Mouse (Mus musculus): Measurements from ENCODE around the gene Fam49a. TPM values are rescaled to one million over a fixed set of nuclear protein-coding genes. Genes with fewer than 3 reads are reported as not detected.

Fam49a gene
- polyA plus RNA-seq, 1 experiment from 2014 or later: 11.7 TPM

DNA sequence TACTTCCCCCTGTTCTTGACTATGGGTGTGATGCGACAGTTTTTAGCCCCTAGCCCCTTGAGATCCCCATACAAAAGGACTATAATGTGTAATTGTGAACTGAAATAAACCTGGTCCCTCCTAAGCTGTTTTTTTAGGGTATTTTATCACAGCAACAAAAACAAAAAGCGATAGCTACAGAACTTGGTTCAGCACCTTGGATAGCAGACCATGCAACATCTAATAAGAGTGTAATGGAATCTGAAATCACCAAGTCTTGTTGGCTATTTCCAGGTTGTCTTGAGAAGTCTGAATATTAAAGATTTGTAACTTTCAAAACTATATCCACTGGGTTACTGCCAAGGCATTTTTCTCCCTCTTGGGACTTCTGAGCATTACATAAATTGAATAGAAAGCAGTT lies 117.1 kb downstream of the Fam49a start:
- Histone ChIP-seq H3K9ac (no peak overlapping the region), H3K27ac (no peak overlapping the region), H3K27me3 (no peaks in the 10 kb centered on the region), H3K36me3 (no peaks in the 10 kb centered on the region; the same call in 1 of the 2 replicates), H3K4me2 (no peak overlapping the region), H3K4me3 (no peak overlapping the region), H3K9me3 (no peaks in the 10 kb centered on the region), H3K4me1 (no peaks in the 10 kb centered on the region)
- 63% methylated on average over 2 of the region's 2 CpGs for WGBS
- no peak for ATAC-seq (ENCODE audit: insufficient number of reproducible peaks, insufficient read depth, low FRiP score, low TSS enrichment, low read depth)

- no peak overlapping the region for H3K9ac ChIP-seq
- no peak overlapping the region for H3K4me2 ChIP-seq
- peaks cover 3% of the 10 kb centered on the region; the same call in 1 of the 2 replicates for H3K4me1 ChIP-seq
- H3K27ac ChIP-seq: no peak overlapping the region
- no peaks in the 10 kb centered on the region for H3K36me3 ChIP-seq
- H3K27me3 ChIP-seq: no peaks in the 10 kb centered on the region
- 86% methylated on average over 1 of the region's 1 CpGs for WGBS
- no peak overlapping the region for H3K4me3 ChIP-seq
- ATAC-seq (ENCODE audit: insufficient number of reproducible peaks, insufficient read depth, low FRiP score, low TSS enrichment, low read depth): no peak
- H3K9me3 ChIP-seq: no peaks in the 10 kb centered on the region
Observed at GRCm38 (mm10) chr12:12389271-12389670, 127.3 kb downstream of the Fam49a start.

- no peak overlapping the region for H3K4me3 ChIP-seq
- H3K9ac ChIP-seq: no peak overlapping the region
- no peaks in the 10 kb centered on the region for H3K27me3 ChIP-seq
- ATAC-seq (ENCODE audit: insufficient number of reproducible peaks, insufficient read depth, low FRiP score, low TSS enrichment, low read depth): no peak
- peaks cover 11% of the 10 kb centered on the region for H3K4me1 ChIP-seq
- no peaks in the 10 kb centered on the region for H3K36me3 ChIP-seq
- no peak overlapping the region for H3K4me2 ChIP-seq
- H3K9me3 ChIP-seq: no peaks in the 10 kb centered on the region
- 28% methylated on average over 6 of the region's 6 CpGs for WGBS
- no peak overlapping the region for H3K27ac ChIP-seq
Observed at GRCm38 (mm10) chr12:12396224-12396623, 134.3 kb downstream of the Fam49a start.

- Histone ChIP-seq H3K27me3 (no peaks in the 10 kb centered on the region), H3K4me2 (peak overlapping the region; percentile 51), H3K9me3 (no peaks in the 10 kb centered on the region), H3K4me3 (no peak overlapping the region), H3K9ac (no peak overlapping the region), H3K36me3 (no peaks in the 10 kb centered on the region), H3K4me1 (peaks cover 26% of the 10 kb centered on the region), H3K27ac (peak overlapping the region; percentile 75)
- WGBS: 20% methylated on average over 9 of the region's 9 CpGs
- ATAC-seq (ENCODE audit: insufficient number of reproducible peaks, insufficient read depth, low FRiP score, low TSS enrichment, low read depth): peak; percentile 56; the same call in 1 of the 2 replicates
Observed at GRCm38 (mm10) chr12:12401051-12401465, 139.1 kb downstream of the Fam49a start.

DNA sequence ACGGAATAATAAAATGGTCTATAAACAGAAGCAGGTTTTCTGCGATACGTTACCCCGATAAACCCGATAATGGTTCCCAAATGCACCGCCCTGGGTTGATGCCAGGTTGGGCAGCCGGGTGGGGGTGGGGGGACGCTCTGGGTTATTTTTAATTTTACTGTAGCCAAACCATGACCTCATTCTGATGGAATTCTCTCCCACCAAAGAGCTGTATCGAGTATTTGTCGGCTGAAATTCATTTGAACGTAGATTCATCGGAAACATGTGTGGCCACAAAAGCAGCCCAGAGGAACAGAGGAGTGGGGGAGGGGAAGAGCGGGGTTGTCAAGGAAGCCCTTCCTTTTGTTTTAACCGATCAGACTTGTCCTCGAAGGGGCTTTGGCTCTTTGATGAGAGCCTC lies 139.6 kb downstream of the Fam49a start:
- peak overlapping the region; percentile 51 for H3K4me2 ChIP-seq
- H3K36me3 ChIP-seq: no peaks in the 10 kb centered on the region
- no peaks in the 10 kb centered on the region for H3K27me3 ChIP-seq
- H3K27ac ChIP-seq: peak overlapping the region; percentile 66
- WGBS: 5% methylated on average over 15 of the region's 15 CpGs
- no peak overlapping the region for H3K9ac ChIP-seq
- peak overlapping the region; percentile 16; the same call in 1 of the 2 replicates for H3K4me3 ChIP-seq
- H3K4me1 ChIP-seq: peaks cover 30% of the 10 kb centered on the region
- no peaks in the 10 kb centered on the region for H3K9me3 ChIP-seq
- ATAC-seq (ENCODE audit: insufficient number of reproducible peaks, insufficient read depth, low FRiP score, low TSS enrichment, low read depth): peak; percentile 67; the same call in 1 of the 2 replicates

GRCm38 (mm10) chr12:12405491-12406110 lies 143.7 kb downstream of the Fam49a start:
- Histone ChIP-seq H3K4me2 (peak overlapping the region; percentile 10; the same call in 1 of the 2 replicates), H3K27ac (no peak overlapping the region), H3K9me3 (no peaks in the 10 kb centered on the region), H3K4me3 (no peak overlapping the region), H3K9ac (no peak overlapping the region), H3K27me3 (no peaks in the 10 kb centered on the region), H3K4me1 (peaks cover 34% of the 10 kb centered on the region), H3K36me3 (no peaks in the 10 kb centered on the region)
- WGBS: 36% methylated on average over 10 of the region's 10 CpGs
- ATAC-seq (ENCODE audit: insufficient number of reproducible peaks, insufficient read depth, low FRiP score, low TSS enrichment, low read depth): no peak

GRCm38 (mm10) chr12:12409044-12409443 lies 147.1 kb downstream of the Fam49a start:
- Histone ChIP-seq H3K4me2 (no peak overlapping the region), H3K9ac (no peak overlapping the region), H3K4me3 (no peak overlapping the region), H3K4me1 (peaks cover 23% of the 10 kb centered on the region), H3K27me3 (no peaks in the 10 kb centered on the region), H3K36me3 (no peaks in the 10 kb centered on the region), H3K27ac (no peak overlapping the region), H3K9me3 (no peaks in the 10 kb centered on the region)
- 48% methylated on average over 5 of the region's 5 CpGs for WGBS
- ATAC-seq (ENCODE audit: insufficient number of reproducible peaks, insufficient read depth, low FRiP score, low TSS enrichment, low read depth): no peak

DNA sequence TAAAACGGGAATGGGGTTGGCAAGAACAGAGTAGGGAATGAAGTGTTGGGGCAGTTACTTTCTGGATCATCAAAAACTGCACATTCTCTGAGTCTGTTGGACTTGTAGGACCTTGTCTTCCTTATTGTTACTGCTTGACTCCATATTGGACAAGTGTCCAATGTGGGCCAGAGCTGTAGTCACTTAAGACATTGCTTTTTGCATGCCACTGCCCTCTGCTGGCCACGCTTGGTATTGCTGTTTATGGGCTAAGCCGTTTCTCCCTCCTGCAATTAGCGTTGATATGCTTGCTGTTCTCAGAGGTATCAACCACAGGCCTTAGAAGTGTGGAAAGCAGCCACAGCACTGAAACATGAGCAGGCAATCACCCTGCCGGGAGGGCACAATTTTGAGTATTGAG lies 150.7 kb downstream of the Fam49a start:
- Histone ChIP-seq H3K27ac (no peak overlapping the region), H3K9me3 (no peaks in the 10 kb centered on the region), H3K4me3 (no peak overlapping the region), H3K4me2 (no peak overlapping the region), H3K4me1 (peaks cover 9% of the 10 kb centered on the region; the same call in 1 of the 2 replicates), H3K9ac (no peak overlapping the region), H3K27me3 (no peaks in the 10 kb centered on the region), H3K36me3 (no peaks in the 10 kb centered on the region)
- 32% methylated on average over 5 of the region's 5 CpGs for WGBS
- no peak for ATAC-seq (ENCODE audit: insufficient number of reproducible peaks, insufficient read depth, low FRiP score, low TSS enrichment, low read depth)

- Histone ChIP-seq H3K4me3 (no peak overlapping the region), H3K4me1 (peaks cover 8% of the 10 kb centered on the region), H3K27me3 (0 out of 2 replicates have a peak, but pooled peaks cover 2% of the 10 kb centered on the region), H3K9ac (no peak overlapping the region; the same call in 1 of the 2 replicates), H3K27ac (no peak overlapping the region), H3K4me2 (peak overlapping the region; percentile 70), H3K36me3 (no peaks in the 10 kb centered on the region), H3K9me3 (no peaks in the 10 kb centered on the region)
- ATAC-seq (ENCODE audit: insufficient number of reproducible peaks, insufficient read depth, low FRiP score, low TSS enrichment, low read depth): no peak
- WGBS: 4% methylated on average over 2 of the region's 2 CpGs
Observed at GRCm38 (mm10) chr12:12420423-12420822, 158.5 kb downstream of the Fam49a start.

DNA sequence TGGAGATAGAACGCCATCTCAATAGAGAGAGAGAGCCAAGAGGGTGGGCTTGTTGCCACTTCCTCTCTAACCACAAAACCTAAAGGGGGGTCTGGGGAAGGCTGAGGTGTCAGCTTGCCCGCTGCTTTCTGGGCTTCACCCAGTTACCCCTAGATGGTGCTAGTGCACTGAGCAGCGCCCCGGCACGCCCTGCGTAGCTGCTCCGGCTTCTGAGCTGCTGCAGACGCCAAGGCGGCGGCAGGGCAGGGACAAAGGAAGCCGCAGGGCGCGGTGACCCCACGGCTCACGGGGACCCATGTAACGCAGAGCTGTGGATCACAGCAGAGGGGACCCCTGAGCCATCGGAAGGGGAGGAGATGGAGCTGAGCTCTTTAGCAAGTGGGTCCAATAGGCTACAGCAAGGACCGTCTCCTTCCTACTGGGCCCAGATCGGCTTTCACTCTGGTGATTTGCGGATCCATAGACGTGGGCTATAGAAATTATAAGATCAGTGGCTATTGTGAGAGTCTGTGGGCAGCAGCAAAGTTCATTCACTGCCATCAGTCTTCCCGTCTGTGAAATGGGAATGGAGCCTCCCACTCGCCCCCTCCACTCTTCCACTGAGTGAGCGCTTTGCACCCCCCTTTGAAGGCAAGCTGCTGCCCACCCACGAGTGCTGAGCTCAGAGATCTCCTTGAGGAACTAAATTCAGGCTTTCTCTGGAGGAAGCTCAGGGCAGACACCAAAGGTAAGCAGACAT lies 159.1 kb downstream of the Fam49a start:
- Histone ChIP-seq H3K9me3 (no peaks in the 10 kb centered on the region), H3K27me3 (0 out of 2 replicates have a peak, but pooled peaks cover 2% of the 10 kb centered on the region), H3K4me3 (peak overlapping the region; percentile 48), H3K4me1 (peaks cover 8% of the 10 kb centered on the region), H3K4me2 (peak overlapping the region; percentile 70), H3K27ac (no peak overlapping the region), H3K9ac (peak overlapping the region; percentile 79), H3K36me3 (no peaks in the 10 kb centered on the region)
- peak; percentile 78 for ATAC-seq (ENCODE audit: insufficient number of reproducible peaks, insufficient read depth, low FRiP score, low TSS enrichment, low read depth)
- 11% methylated on average over 25 of the region's 25 CpGs for WGBS

DNA sequence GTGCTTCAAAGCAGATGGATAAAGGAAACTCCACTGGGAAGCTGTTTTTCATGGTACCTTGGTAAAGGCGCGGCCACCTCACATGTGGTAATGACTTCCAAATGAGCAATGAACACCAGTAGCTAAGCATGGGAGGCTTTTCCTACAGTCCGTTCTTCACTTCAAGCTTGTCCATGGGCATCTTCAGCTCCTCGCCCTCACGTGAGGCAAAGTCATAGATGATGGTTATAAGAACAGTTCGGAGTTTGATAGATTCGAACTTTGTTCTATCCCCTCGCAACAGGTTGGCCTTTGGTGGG lies 159.6 kb downstream of the Fam49a start:
- 80% methylated on average over 8 of the region's 8 CpGs for WGBS
- Histone ChIP-seq H3K4me1 (peaks cover 8% of the 10 kb centered on the region), H3K9me3 (no peaks in the 10 kb centered on the region), H3K4me2 (peak overlapping the region; percentile 70), H3K27me3 (0 out of 2 replicates have a peak, but pooled peaks cover 2% of the 10 kb centered on the region), H3K9ac (no peak overlapping the region), H3K36me3 (no peaks in the 10 kb centered on the region), H3K27ac (no peak overlapping the region), H3K4me3 (no peak overlapping the region)
- no peak for ATAC-seq (ENCODE audit: insufficient number of reproducible peaks, insufficient read depth, low FRiP score, low TSS enrichment, low read depth)

- no peak for ATAC-seq (ENCODE audit: insufficient number of reproducible peaks, insufficient read depth, low FRiP score, low TSS enrichment, low read depth)
- no peak overlapping the region for H3K27ac ChIP-seq
- H3K4me1 ChIP-seq: peaks cover 8% of the 10 kb centered on the region
- no peaks in the 10 kb centered on the region for H3K36me3 ChIP-seq
- H3K4me3 ChIP-seq: no peak overlapping the region
- 67% methylated on average over 5 of the region's 5 CpGs for WGBS
- 0 out of 2 replicates have a peak, but pooled peaks cover 2% of the 10 kb centered on the region for H3K27me3 ChIP-seq
- H3K9me3 ChIP-seq: no peaks in the 10 kb centered on the region
- no peak overlapping the region for H3K9ac ChIP-seq
- H3K4me2 ChIP-seq: no peak overlapping the region
Observed at GRCm38 (mm10) chr12:12425188-12425587, 163.2 kb downstream of the Fam49a start.
